Mouse (Mus musculus) heart, adult 18-20 months (tissue): ENCODE measurements at regions not wholly inside any gene's neighbourhood (a gene's known extent, or its start where the extent isn't known, plus 50 kb on each side); places are given as distances from the start of the nearest gene placed in this dataset.

Source experiments
- DNase-seq, 2 experiments: peaks; one replicate each; pipeline ENCODE4 v3.0.0; 2021 to 2022; ENCODE audit warnings: mixed read lengths in 1 of 2

- DNase-seq: no peak
Measured at GRCm38 (mm10) chr14:110934816-110935215, 179.9 kb upstream of the Slitrk6 start.

- no peak for DNase-seq
Measured at GRCm38 (mm10) chr14:110921989-110922388, 167.0 kb upstream of the Slitrk6 start.

DNA sequence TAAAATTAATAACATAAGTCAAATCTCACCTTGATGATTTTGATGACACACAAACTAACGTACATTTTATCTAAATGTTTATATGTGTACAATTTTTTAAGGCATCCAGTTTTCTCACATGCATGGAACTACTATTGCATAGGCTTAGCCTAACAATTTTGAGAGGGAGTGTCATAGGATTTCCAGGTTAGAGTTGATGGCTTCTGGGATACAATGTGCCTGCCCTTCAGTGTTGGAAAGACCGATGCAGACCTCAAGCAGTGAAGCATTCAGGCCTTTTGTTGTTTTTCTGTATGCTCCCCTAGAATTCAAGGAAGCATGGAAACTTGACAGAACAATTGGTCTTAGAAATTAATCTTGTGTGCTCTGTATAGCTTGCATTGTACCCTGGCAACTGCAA lies 158.4 kb upstream of the Slitrk6 start:
- no peak for DNase-seq

GRCm38 (mm10) chr14:110892865-110893264 lies 137.9 kb upstream of the Slitrk6 start:
- DNase-seq: no peak

GRCm38 (mm10) chr14:110871339-110871738 lies 116.4 kb upstream of the Slitrk6 start:
- DNase-seq: no peak

DNA sequence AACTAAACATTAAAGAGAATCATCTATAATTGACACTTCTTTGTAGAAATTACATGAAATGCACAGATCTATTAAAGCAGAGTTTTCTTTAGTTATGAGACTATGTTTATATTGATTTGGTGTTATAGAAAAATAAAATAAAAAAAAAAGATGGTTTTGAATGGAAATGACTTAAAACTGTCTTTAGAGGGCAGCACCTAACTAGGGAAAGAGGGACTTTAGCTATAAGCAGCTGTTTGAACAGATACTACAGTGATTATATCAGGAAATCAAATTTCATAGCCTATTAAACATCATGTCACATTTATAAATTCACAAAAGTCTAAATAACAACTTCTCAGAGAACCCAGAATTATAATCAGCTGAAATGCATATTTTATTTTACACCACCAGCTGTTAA lies 69.7 kb upstream of the Slitrk6 start:
- no peak for DNase-seq

DNA sequence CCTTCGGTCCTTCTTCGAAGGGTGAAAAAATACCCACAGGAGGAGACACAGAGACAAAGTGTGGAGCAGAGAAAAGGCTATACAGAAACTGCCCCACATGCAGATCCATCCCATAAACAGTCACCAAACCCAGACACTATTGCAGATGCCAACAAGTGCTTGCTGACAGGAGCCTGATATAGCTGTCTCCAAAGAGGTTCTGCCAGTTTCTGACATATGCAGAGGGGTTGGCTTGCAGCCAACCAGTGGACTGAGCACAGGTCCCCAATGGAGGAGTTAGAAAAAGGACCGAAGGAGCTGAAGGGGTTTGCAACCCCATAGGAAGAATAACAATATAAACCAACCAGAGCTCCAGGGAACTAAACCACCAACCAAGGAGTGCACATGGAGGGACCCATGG lies 67.2 kb upstream of the Slitrk6 start:
- DNase-seq: peak in 1 of 2 experiments; percentile 1
